Mouse (Mus musculus): Measurements from ENCODE around the gene Ptpn13.

The Ptpn13 gene

GRCm38 (mm10) chr5:103424678-103425319 is at the start of gene Ptpn13:
Gene Ptpn13 (plus strand): TSS chr5:103425192.
- DNase-seq (ENCODE audit: low spot score in 2 of 2): peak; percentile 83 to 86

GRCm38 (mm10) chr5:103375226-103375625 is 49.8 kb upstream of the Ptpn13 start:
- DNase-seq (ENCODE audit: low spot score in 2 of 2): no peak

GRCm38 (mm10) chr5:103376354-103377295 is 48.4 kb upstream of the Ptpn13 start:
- DNase-seq (ENCODE audit: low spot score in 2 of 2): no peak

GRCm38 (mm10) chr5:103377493-103378130 is 47.4 kb upstream of the Ptpn13 start:
- no peak for DNase-seq (ENCODE audit: low spot score in 2 of 2)

GRCm38 (mm10) chr5:103380785-103381527 is 44.0 kb upstream of the Ptpn13 start:
- no peak for DNase-seq (ENCODE audit: low spot score in 2 of 2)

GRCm38 (mm10) chr5:103382951-103383350 is 42.0 kb upstream of the Ptpn13 start:
- DNase-seq (ENCODE audit: low spot score in 2 of 2): no peak

GRCm38 (mm10) chr5:103384021-103384420 is 41.0 kb upstream of the Ptpn13 start:
- no peak for DNase-seq (ENCODE audit: low spot score in 2 of 2)

GRCm38 (mm10) chr5:103387540-103388026 is 37.4 kb upstream of the Ptpn13 start:
- no peak for DNase-seq (ENCODE audit: low spot score in 2 of 2)

- no peak for DNase-seq (ENCODE audit: low spot score in 2 of 2)
These were observed 35.6 kb upstream of the Ptpn13 start for GRCm38 (mm10) chr5:103389415-103389814.

GRCm38 (mm10) chr5:103393220-103393619 is 31.8 kb upstream of the Ptpn13 start:
- no peak for DNase-seq (ENCODE audit: low spot score in 2 of 2)

GRCm38 (mm10) chr5:103393752-103394151 is 31.2 kb upstream of the Ptpn13 start:
- DNase-seq (ENCODE audit: low spot score in 2 of 2): no peak

- DNase-seq (ENCODE audit: low spot score in 2 of 2): no peak
These were observed 29.3 kb upstream of the Ptpn13 start for GRCm38 (mm10) chr5:103395683-103396082.

GRCm38 (mm10) chr5:103397429-103397828 is 27.6 kb upstream of the Ptpn13 start:
- no peak for DNase-seq (ENCODE audit: low spot score in 2 of 2)

- DNase-seq (ENCODE audit: low spot score in 2 of 2): no peak
These were observed 20.6 kb upstream of the Ptpn13 start for GRCm38 (mm10) chr5:103404213-103404968.

GRCm38 (mm10) chr5:103405921-103406320 is 19.1 kb upstream of the Ptpn13 start:
- no peak for DNase-seq (ENCODE audit: low spot score in 2 of 2)

GRCm38 (mm10) chr5:103412020-103412747 is 12.8 kb upstream of the Ptpn13 start:
- no peak for DNase-seq (ENCODE audit: low spot score in 2 of 2)

GRCm38 (mm10) chr5:103414542-103414941 is 10.4 kb upstream of the Ptpn13 start:
- DNase-seq (ENCODE audit: low spot score in 2 of 2): no peak

GRCm38 (mm10) chr5:103418009-103418408 is 7.0 kb upstream of the Ptpn13 start:
- no peak for DNase-seq (ENCODE audit: low spot score in 2 of 2)

- no peak for DNase-seq (ENCODE audit: low spot score in 2 of 2)
These were observed 6.1 kb upstream of the Ptpn13 start for GRCm38 (mm10) chr5:103418886-103419285.

- no peak for DNase-seq (ENCODE audit: low spot score in 2 of 2)
These were observed 4.4 kb upstream of the Ptpn13 start for GRCm38 (mm10) chr5:103420568-103420967.

All from right cerebral cortex, postnatal 36 days (tissue).